Mouse (Mus musculus): ENCODE data around the gene Cacnb1.

The Cacnb1 gene

GRCm38 (mm10) chr11:98040975-98041374, 18.1 kb upstream of the Cacnb1 start:
- DNase-seq (ENCODE audit: low spot score) = no peak

GRCm38 (mm10) chr11:98037871-98038270, 15.0 kb upstream of the Cacnb1 start:
- no peak for DNase-seq (ENCODE audit: low spot score)

GRCm38 (mm10) chr11:98035977-98036377, 13.1 kb upstream of the Cacnb1 start:
- no peak for DNase-seq (ENCODE audit: low spot score)

GRCm38 (mm10) chr11:98034840-98035239, 12.0 kb upstream of the Cacnb1 start:
- no peak for DNase-seq (ENCODE audit: low spot score)

GRCm38 (mm10) chr11:98034061-98034460, 11.2 kb upstream of the Cacnb1 start:
- DNase-seq (ENCODE audit: low spot score) = no peak

GRCm38 (mm10) chr11:98031443-98031770, 8.6 kb upstream of the Cacnb1 start:
- peak; percentile 84 for DNase-seq (ENCODE audit: low spot score)

GRCm38 (mm10) chr11:98030701-98031442, 8.0 kb upstream of the Cacnb1 start:
- peak; percentile 35 for DNase-seq (ENCODE audit: low spot score)

- DNase-seq (ENCODE audit: low spot score) = no peak
Observed at GRCm38 (mm10) chr11:98027785-98028184, 5.0 kb upstream of the Cacnb1 start.

GRCm38 (mm10) chr11:98027297-98027688, 4.5 kb upstream of the Cacnb1 start:
- DNase-seq (ENCODE audit: low spot score) = peak; percentile 48

GRCm38 (mm10) chr11:98026570-98027296, 3.9 kb upstream of the Cacnb1 start, which contains the start of gene Rpl19:
Gene Rpl19, plus strand, starts transcription at chr11:98026710.
- peak; percentile 95 for DNase-seq (ENCODE audit: low spot score)

GRCm38 (mm10) chr11:98026248-98026569, 3.4 kb upstream of the Cacnb1 start:
- DNase-seq (ENCODE audit: low spot score) = no peak

GRCm38 (mm10) chr11:98024516-98024915, 1.7 kb upstream of the Cacnb1 start:
- peak; percentile 73 for DNase-seq (ENCODE audit: low spot score)

- no peak for DNase-seq (ENCODE audit: low spot score)
Observed at GRCm38 (mm10) chr11:98022253-98022554, 630 bp downstream of the Cacnb1 start.

GRCm38 (mm10) chr11:98021565-98022252, 1.1 kb downstream of the Cacnb1 start:
- DNase-seq (ENCODE audit: low spot score) = no peak

GRCm38 (mm10) chr11:98021118-98021517, 1.7 kb downstream of the Cacnb1 start:
- DNase-seq (ENCODE audit: low spot score) = no peak

- DNase-seq (ENCODE audit: low spot score) = peak; percentile 40
Observed at GRCm38 (mm10) chr11:98020710-98021109, 2.1 kb downstream of the Cacnb1 start.

GRCm38 (mm10) chr11:98019883-98020610, 2.8 kb downstream of the Cacnb1 start:
- DNase-seq (ENCODE audit: low spot score) = no peak

- DNase-seq (ENCODE audit: low spot score) = no peak
Observed at GRCm38 (mm10) chr11:98018858-98019641, 3.8 kb downstream of the Cacnb1 start.

- DNase-seq (ENCODE audit: low spot score) = no peak
Observed at GRCm38 (mm10) chr11:98018222-98018621, 4.6 kb downstream of the Cacnb1 start.

- no peak for DNase-seq (ENCODE audit: low spot score)
Observed at GRCm38 (mm10) chr11:98016824-98017223, 6.0 kb downstream of the Cacnb1 start.

- no peak for DNase-seq (ENCODE audit: low spot score)
Observed at GRCm38 (mm10) chr11:98016177-98016576, 6.7 kb downstream of the Cacnb1 start.

- no peak for DNase-seq (ENCODE audit: low spot score)
Observed at GRCm38 (mm10) chr11:98012831-98013230, 10.0 kb downstream of the Cacnb1 start.
